Mouse (Mus musculus): Measurements from ENCODE around the gene Foxo3. TPM values are rescaled to one million over a fixed set of nuclear protein-coding genes. Genes with fewer than 3 reads are reported as not detected.

Gene Foxo3
- polyA plus RNA-seq, 1 experiment: 13.4 TPM

DNA sequence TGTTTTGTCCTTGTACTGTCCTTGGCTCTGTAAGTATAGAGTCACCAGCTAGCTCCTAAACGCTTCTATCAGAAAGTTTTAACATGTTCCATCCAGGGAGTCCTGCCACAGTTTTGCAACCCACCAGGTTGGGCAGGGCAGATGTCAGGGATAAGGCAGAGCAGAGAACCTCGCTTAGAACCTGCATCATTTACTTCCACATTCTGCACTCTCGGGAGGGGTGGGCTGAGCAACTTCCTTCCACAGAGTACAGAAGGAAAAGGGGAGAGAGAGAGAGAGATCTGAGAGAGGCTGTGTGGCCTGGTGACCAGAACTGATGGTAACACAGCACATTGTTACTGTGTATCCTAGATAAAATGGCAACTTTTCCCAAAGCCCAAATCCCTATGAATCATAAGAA is 77.9 kb downstream of the Foxo3 start:
- WGBS: 79% methylated on average over 3 of the region's 3 CpGs
- DNase-seq (ENCODE audit: low read depth, low spot score): no peak

DNA sequence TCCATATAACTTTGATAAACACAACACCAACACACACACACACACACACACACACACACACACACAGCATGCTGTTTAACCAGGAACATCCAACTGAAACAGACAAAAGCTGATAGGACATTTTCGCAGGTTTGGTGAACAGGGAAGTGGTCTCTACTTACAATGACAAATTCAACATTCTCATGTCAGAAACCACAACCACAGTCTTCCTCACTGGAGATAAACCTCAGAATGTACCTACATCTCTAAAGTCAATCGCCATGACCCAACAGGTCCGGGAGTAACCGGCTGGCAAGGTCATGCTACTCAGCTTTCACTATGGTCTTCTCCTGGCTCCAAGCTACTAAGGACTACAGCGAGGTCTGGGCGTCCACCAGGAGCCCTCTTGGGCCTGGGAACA is 81.8 kb downstream of the Foxo3 start:
- no peak for DNase-seq (ENCODE audit: low read depth, low spot score)
- WGBS: 86% methylated on average over 6 of the region's 6 CpGs

DNA sequence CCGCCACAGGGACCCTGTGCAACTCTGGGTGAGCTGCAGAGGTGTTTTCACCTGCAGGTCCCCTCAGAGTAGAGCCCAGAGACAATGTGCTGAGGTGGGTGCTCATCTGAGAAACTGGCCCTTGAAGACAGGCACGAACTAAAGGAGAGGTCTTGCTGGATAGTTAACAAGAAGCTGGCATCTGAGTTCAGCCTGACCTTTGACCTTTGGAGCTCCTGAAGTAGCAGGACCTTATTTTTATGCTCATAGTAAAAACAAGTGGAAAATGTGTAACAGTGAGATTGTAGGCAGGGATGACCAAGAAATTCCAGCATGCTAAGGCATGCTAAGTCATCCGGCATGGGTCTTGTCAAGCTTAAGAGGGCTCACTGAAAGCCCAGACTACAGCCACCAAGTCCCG is 82.6 kb downstream of the Foxo3 start:
- DNase-seq (ENCODE audit: low read depth, low spot score): no peak
- 80% methylated on average over 4 of the region's 4 CpGs for WGBS

DNA sequence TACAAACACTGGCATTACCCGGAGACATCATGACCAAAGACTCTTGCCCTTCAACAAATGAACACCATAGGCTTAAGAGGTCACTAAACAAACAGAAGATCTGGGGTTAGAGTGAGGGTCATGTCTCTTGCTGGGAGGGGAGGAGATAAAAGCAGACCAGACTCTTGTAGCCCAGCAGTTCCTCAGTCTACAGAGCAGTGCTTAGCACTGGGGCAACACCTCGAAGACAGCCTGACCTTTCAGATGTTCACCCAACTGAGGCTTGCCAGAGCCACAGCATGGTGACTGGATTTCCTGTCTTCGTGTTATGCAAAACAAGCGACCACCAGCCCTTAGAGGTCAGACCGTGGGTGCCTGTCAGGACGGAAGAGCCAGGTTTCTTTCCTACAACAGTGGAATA is 83.6 kb downstream of the Foxo3 start:
- no peak for DNase-seq (ENCODE audit: low read depth, low spot score)
- 60% methylated on average over 6 of the region's 6 CpGs for WGBS

DNA sequence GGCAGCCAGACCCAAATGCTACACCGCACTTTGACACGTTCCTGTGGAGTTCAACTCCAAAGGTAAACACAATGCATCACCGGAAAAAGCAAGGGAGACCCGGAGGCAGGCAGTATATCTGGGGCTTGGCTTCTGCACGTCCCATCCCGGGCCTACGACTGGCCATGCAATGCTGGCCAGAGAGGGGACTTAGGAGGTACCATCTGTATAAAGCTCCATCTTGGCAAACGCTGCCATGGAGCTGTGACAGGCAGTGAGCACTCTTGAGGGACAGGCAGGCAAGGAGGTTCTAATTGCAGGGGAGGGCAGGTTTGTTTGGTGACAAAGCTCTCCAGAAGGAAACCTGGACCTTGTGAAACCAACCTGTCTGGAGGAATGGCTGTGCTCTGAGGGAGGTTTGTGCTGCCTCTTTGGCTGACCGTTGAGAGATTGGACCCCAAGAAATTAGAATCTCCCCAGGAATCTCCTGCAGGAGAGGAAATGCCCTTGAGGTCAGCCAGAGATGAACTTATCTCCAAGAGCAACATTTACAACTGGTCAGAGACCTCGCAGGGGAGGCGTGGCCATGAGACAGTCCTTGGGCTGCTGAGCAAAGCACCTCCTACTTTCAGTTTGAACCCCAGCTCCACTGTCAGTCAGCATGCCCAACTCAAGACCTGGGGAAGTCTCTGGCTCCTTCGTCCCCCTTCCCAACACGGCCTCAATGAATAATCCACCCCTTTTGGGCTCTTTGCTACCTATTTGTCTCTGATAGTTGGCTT is 86.7 kb downstream of the Foxo3 start:
- 55% methylated on average over 13 of the region's 13 CpGs for WGBS
- no peak for DNase-seq (ENCODE audit: low read depth, low spot score)

DNA sequence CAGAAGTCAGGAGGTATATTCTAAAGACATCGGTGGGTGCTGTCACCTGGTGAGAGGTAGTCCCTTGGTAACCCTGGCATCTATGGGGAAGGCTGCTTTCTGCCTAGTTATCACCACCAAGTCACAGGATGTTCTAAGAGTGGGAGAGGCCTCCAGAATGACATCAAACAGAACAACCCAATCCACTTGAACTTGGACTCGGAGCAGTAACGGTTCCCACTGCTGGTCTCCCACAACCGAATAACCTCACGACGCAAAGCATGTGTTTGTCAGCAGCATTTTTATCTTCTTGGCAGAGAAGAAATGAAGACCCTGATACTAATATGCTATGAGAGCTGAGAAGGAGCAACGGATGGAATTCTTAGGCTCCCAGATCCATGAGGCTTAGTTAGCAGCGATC is 87.5 kb downstream of the Foxo3 start:
- 81% methylated on average over 8 of the region's 8 CpGs for WGBS
- DNase-seq (ENCODE audit: low read depth, low spot score): no peak

DNA sequence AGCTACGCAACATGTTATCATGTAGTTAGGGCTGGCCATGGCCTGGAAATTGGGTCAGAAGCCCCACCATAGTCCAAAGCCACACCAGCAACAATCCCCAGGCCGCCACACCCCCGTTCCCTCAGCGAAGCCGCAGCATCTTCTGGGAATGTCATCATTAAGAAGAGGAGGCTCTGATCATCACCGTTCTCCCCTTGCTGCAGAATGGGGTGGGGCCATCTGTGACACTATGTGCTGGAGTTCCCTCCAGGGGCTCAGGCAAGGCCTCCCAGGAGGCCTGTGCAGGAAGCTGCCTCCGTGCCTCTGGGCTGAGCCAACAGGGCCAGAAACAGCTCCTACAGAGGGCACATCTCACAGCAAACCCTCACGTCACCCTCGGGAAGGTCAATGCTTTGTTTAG is 88.5 kb downstream of the Foxo3 start:
- WGBS: 71% methylated on average over 9 of the region's 9 CpGs
- no peak for DNase-seq (ENCODE audit: low read depth, low spot score)

DNA sequence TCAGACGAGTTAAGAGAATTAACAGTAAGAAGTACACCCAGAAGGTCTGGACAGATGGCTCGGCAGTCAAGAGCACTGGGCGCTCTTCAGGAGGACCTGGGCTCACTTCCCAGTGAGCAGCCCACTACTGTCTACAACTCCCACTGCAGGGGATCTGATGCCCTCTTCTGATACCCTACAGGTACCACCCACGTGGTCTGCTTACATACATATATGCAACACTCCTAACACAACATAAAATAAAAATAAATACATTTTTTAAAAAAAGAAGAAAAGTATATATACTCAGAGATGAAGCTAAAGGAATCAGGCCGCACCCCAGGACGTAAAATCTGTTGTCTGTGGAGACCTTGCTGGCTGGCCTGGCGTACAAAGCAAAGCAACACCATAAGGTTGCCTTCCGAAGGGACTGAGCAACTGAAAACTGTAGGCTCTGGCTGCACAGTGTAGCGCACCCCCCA is 89.6 kb downstream of the Foxo3 start:
- DNase-seq (ENCODE audit: low read depth, low spot score): no peak
- WGBS: 87% methylated on average over 9 of the region's 9 CpGs

DNA sequence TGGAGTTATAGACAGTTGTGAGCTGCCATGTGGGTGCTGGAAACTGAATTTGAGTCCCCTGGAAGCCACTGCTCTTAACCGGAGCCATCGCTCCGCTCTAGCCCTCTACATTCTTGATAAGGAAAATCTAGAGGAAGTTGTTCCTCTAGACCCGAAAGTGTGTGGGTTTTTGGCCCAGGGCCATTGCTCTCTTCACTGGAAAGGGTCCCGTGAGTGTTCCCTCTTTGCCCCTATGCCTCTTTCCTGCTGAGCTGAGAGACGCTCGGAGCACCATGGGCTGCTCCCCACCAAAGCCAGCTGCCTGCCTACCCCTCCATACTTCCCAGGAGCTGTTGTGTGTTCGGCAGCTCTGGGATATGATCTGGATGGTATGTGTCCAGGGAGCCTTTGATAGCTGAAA is 96.2 kb downstream of the Foxo3 start:
- no peak for DNase-seq (ENCODE audit: low read depth, low spot score)
- 92% methylated on average over 8 of the region's 8 CpGs for WGBS

DNA sequence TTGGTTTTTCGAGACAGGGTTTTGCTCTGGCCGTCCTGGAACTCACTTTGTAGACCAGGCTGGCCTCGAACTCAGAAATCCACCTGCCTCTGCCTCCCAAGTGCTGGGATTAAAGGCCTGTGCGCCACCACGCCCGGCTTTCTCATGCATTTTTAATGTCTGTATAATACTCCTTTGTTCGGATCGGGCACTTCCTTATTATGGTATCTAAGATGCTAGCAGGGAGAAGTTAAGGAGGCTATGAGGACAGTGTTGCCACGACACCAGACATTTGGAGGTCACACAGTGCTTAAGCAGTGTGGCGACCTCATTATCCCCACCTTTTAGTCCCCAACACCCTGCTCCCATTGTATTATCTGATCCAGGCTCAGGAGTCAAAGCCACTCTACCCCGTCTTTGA is 97.8 kb downstream of the Foxo3 start:
- no peak for DNase-seq (ENCODE audit: low read depth, low spot score)
- 89% methylated on average over 11 of the region's 11 CpGs for WGBS

DNA sequence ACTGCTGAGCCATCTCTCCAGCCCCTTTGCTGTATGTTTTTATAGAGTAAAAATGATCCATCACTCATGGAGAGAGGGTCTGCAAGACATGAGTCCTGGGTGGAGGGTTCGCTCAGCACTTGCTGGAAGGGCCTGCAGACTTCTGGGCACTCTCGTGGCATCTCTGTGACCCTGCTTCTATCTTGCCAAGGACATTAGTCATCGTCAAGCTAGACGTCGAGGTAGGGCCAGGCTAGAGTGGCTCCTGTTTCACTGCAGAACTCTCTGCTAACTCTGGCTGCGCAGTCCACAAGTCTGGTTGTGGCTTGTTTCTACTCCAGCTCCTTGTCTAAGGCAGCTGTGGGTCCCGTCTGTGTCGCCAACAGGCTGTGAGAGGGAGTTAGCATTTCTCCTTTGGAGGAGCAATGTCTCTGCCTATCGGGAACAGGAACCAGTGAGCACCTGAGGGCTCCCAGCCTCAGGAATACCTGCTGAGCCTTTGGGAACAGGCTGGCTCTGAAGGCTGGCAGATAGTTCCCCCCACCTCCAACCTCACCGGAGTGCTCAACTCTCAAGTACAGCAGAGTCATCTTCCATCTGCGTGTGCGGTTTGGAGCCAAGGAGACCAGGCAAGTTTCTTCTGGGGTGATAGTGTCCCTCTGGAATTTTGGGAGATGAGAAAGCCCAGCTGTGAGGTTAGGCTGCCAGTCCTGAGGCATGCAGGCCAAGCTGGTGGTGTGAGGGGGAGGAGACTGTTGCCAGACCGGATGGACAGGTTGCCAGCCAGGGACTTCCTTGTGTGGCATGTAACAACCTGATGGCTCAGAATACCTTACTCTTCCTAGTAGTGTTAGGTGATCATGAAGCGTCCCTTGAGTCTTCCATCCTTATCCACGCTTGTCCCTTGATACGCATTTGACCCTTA is 98.5 kb downstream of the Foxo3 start:
- WGBS: 82% methylated on average over 16 of the region's 16 CpGs
- no peak for DNase-seq (ENCODE audit: low read depth, low spot score)

DNA sequence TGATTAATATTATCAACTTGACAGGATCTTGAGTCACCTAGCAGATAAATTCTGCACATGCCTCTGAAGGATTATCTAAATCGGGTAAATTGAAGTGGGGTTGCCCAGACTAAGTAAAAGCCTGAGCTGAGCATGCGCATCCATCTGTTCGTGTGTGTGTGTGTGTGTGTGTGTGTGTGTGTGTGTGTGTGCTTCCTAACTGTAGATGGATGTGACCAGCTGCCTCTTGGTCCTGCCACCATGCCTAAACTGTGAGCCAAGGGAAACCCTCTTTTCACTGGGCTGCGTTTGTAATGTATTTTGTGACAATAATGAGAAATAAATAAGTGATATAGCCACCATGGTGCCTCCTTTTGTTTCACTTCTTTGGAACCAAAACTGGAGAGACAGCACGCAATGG is 102.3 kb downstream of the Foxo3 start:
- DNase-seq (ENCODE audit: low read depth, low spot score): no peak
- 85% methylated on average over 5 of the region's 5 CpGs for WGBS

DNA sequence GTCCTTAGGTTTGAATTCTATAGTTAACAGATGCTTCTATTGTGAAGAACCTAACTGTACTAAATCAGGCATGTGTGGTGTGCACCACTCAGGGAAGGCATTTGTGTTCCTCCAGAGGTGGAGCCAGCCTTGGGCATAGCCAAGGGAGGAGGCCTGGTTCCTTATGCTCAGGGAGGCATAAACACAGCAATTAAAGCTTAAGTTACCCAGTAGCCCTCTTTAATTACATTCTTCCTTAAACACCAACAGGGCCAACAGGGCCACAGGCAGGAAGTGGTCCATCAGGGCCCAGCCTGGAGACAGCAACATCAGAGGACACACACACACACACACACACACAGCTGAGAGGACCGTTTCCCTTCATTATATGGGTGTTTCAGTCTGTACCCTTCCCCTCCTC is 102.7 kb downstream of the Foxo3 start:
- DNase-seq (ENCODE audit: low read depth, low spot score): no peak
- WGBS: 19% methylated on average over 1 of the region's 1 CpGs

DNA sequence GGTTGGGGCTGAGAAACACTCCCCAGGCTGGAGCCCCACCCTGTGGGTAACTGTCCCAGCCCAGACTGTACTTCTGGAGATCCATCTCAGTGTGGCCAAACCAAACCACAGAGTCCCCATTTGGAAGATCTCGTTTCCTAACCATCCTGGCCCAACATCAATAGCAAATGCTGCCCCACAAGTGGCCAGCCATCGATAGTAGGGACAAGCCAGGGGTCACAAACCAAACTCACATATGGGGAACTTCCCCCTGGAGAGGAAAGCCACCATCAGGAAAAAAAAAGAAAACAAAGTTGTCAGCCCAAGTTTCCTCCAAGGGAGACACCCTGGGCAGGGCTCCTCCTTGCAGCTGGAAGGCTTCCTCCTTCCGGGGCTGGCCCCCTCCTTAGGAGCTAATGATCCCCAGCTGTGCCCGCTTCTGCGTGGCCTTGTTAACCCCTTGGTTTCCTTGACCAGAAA is 105.6 kb downstream of the Foxo3 start:
- WGBS: 9% methylated on average over 5 of the region's 5 CpGs
- DNase-seq (ENCODE audit: low read depth, low spot score): no peak

DNA sequence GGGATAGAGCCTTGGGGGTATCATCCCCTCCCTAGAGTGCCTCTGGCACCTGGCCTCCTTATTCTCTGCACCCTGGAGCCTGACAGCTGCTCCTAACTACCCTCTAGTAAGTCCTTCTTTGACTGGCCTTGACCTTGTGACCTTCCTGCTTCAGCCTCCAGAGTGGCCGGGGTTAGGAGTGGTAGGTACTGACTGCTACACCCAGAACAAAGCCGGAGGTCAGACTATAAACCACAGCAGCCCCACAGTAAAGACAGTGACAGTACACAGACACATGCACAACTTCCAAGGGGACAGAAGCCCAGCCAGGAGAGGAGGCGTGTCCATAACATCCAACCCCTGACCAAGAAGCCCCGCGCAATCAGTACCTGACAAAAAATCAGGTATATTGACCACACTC is 106.4 kb downstream of the Foxo3 start:
- WGBS: 65% methylated on average over 5 of the region's 5 CpGs
- no peak for DNase-seq (ENCODE audit: low read depth, low spot score)

DNA sequence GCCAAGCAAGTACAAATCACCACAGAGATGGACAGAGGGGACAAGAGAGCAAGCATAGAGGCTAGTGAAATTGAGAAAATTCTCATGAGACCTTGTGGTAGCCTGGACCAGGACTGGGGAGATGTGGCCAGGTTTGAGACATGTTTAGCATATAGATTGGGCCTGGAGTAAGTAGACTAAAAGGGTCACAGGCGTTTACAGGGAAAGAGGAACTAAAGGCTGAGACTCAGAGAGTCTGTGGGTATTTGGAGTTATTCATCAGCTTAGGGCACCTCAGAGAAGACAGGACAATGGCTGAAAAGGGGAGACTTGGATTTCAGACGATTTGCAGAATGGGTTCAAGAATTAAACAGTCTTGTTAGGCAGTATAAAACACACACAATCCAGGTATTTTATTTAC is 121.8 kb downstream of the Foxo3 start:
- no peak for DNase-seq (ENCODE audit: low read depth, low spot score)
- 69% methylated on average over 2 of the region's 2 CpGs for WGBS

DNA sequence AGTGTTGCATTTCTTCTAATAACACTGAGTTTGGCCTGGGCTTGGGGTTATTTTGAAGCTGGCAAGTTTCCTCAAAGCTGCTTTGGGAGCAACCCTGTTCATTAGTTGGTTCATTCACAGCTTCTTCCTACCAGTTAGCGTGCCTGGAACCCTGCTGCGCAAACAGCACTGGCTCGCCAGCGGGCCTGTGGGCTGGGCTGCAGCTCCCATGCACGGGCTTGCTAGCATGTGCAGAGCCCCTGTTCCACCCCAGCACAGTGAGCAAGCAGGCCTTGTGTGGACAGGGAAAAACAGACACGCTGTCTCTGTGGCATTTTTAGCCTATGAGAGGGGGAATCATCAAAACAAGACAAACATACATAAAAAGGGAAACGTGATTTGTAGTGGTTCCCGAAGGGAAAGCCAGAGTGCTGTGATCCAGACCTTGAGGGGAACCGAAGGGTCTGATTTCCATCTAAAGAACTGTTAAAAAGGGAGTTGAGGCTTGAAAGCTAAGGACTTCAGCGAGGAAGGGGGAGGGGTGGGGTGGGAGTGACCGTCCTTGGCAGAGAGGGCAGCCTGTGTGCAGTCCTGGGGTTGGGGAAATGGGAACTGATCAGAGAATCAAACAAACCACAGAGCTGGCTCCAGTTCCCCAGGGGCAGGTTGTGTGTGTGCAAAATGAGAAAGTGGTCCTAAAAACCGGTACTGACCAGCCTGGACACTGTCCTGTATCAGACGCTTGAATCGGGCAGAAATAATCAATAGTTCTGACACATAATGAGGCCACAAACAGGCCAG is 123.9 kb downstream of the Foxo3 start:
- WGBS: 60% methylated on average over 14 of the region's 14 CpGs
- no peak for DNase-seq (ENCODE audit: low read depth, low spot score)

DNA sequence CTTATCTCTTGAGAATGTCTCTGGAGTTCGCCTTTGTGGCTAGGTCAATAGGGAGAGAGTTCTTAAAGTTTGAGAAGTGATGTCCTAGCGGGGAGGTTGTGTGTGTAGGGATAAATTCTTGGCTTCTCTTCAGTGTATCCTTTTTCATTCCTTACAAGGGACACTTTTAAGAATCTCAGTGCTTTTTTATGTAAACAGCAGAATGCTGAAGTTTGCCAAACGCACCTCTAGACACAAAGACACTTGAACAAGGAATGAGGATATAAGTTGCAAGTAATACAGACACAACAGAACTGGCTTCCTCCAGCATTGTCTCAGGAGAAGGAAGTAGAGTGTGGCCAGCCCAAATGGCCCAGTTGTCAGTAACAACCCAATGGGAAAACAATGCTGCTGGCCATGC is 126.8 kb downstream of the Foxo3 start:
- 71% methylated on average over 3 of the region's 3 CpGs for WGBS
- no peak for DNase-seq (ENCODE audit: low read depth, low spot score)

DNA sequence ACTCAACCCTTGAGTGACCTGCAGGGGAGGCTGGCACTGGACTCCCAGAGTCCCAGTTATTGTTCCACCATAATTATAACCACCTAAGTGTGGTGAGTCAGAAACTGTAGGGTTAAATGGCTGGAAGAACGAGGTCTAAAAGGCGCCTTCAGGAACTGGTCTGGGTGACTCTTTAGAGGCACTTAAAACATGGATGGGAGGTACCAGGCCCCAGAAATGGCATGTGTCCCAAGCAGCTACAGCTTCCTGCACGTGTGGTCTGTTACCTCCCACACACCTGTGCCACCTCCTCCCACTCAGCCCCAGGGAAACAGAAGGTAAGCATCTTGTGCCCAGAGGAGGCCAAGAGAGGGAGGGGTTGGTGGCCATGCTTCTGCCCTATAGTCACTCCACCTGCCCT is 128.2 kb downstream of the Foxo3 start:
- 38% methylated on average over 3 of the region's 3 CpGs for WGBS

DNA sequence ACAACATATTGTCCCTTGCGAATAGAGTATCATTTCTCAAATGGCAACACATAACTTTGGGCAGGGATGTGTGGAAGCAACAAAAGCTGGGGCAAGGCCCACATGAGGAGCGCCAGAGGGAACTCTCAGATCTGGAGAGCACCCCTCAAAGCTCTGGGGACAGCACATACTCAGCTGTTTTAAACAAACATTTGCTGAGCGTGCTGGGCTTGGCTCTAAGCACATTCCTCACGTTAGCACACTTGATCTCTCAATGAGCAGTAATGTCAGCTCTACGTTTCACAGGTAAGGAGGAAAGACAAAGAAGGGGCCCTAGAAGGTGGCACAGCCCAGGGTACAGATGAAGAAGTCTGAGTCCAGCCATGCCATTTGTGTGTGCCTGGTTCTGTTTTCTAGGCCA is 131.3 kb downstream of the Foxo3 start:
- DNase-seq (ENCODE audit: low read depth, low spot score): no peak
- 55% methylated on average over 5 of the region's 5 CpGs for WGBS

More for the DNA sequence above, 128.2 kb downstream of the Foxo3 start:
- DNase-seq (ENCODE audit: low read depth, low spot score): no peak

All from large intestine, adult 2 months (tissue).